Mouse (Mus musculus) embryo, embryonic 9.5 days (tissue): Measurements from ENCODE around the gene Cage1.

Experiments
- DNase-seq: peaks from one replicate; pipeline ENCODE4 v3.0.0-alpha.2; 2017; ENCODE audit errors: extremely low spot score

Gene Cage1

DNA sequence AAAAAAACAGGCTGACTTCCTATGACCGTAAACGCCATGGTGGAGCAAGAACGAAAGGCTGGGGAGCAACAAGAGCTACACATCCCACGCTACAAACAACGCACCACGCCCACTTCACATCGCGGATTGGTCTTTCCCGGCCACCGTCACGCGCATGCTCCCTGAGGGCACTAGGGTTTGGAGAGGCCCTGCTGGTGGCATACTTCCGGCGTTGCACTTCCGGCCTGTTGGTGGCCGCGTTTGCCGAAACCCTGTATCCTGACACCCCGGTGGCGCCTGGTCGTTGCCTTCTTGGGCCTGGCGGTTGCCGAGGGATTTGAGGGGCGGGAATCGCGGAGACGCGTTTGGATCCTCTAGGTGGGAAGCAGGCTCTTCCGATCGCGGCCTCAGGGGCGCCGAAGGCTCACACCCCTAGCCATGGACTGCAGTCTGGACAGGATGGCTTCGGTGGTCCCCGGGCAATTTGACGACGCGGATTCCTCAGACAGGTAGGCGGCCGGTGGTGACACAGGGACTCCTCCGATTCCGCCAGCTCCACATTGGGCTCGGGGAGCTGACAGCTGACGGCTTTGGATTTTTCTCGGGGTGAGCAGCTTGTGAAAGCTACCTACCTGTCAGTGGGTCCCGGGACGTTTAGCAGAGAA lies at the start of gene Cage1:
Gene Cage1, minus strand, starts transcription at position 26 of the 644 bp plus-strand sequence.
- peak; percentile 97 for DNase-seq

DNA sequence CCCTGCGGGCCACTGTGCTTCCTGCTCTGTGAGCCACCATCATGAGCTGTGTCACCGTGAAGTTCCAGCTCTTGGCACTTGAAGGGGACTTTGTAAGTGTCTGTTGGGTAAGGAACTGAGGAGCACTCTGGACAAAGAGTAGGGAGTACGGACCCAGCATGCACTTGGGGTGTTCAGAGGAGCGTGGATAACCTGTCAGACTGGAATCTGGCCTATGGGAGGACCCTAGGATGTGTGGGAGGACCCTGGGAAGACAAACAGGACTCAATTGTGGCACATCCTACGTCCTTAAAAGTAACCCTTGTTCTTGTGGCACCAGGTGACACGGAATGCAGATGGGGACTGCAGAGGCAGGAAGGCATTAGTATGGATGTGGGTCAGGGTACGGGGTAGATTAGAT lies 44.3 kb upstream of the Cage1 start:
- no peak for DNase-seq

DNA sequence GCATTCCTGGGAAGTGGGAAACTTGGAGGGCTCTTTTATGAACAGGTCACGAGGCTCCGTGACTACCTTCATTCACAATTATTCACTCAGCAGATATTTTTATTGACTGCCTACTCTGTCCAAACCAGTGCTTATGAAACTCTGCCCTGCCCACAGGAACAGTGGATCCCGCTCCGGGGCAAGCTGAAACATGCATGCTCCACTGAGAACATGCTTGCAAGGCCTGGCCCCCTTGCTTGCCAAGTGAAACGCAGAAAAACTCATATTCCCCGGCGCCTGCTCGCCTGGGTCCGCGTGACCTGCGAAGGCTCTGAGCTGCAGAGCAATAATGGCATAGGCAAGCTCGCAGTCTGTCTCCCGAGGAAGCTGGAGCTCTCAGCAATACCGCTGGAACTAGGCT lies 43.9 kb upstream of the Cage1 start:
- DNase-seq: no peak

DNA sequence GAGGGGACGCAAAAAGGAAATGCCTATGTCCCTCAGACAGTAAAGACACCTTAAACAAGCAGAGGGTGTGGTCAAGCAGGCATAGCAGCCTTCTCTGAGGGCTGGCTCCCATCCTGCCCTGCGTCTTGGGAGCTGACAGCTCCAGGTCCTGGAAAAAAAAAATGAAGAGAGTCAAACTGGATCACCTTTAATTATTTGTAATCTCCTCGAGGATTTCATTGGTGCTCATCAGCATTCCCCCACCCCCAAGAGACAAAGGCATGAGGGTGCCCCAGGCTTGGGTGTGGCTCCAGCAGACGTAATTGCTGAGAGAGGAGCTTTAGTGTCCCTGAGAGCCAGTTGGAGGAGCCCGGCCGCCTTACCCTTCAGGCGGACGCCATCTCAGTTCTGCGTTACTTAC lies 43.1 kb upstream of the Cage1 start:
- no peak for DNase-seq

DNA sequence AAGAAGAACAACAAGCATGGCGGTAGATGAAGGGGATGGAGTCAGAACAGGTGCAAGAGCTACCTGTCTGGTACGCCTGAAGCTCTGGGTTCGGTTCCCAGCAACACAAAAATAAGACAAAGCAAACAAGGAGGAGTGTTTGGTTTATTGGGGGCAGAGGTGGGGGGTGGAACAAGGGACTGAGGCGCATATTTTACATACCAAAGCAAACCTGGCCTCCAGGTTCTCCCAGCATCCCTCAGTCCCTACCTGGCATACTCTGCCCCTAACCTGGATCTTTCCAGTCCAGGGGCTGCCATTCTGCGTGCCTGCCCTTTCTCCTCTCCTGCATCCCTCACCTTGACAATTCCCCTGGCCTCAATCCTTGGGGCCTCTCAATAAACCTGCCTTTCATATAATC lies 42.5 kb upstream of the Cage1 start:
- no peak for DNase-seq

DNA sequence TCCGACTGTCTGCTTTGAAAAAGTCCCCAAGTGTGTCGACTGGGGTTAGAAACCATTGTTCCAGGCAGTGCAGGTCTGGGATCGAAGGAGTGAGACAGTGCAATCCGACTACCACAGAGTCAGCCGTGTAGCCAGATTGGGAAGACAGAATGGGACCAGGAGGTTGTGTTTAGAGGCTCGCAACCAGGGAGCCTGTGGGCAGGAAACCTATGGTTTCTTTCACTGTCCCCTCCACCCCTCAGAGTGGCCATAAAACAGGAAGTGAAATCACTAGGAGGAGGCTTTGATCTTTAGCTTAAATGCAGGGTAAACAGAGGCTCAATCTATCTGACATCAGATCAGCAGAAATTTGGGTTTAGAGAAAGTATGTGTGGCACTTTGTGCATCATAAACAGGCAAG lies 42.0 kb upstream of the Cage1 start:
- DNase-seq: no peak

DNA sequence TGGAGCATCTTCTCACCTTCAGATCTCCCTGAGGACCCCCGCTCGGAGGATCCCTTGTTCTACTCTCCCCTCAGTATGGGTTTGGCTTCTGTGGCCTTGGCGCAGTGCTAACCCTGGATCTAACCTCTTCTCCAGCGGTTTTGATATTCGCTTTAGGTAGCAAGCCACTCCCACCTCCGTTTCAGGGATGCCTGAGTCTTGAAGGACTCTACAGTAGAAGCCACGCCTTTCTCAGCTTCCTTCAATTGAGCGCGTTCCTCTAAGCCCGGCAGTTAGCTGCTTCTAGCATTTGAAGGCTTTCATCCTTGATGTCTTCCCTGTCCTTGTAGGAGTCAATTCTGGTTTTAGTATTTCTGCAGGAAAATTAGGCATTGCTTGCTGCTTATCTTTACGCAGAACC lies 40.2 kb upstream of the Cage1 start:
- DNase-seq: peak; percentile 17

DNA sequence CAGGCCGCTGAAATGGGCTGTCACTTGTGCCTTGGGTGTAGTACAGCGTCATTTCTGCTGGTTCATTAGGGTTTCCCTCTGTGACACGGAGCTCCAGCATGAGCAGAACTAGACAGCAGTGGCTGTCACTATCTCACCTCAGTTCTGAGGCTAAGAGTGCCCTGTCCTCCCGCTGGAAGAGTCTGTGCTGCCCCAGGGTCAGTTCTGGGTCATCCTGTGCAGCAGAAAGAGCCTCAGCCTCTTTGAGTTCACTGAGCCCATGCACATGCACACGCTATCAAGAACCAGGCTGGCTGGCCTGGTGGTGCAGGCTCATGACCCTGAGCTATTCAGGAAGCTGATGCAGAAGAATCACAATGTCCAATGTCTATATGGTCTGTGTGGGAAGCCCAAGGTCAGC lies 37.5 kb upstream of the Cage1 start:
- no peak for DNase-seq

DNA sequence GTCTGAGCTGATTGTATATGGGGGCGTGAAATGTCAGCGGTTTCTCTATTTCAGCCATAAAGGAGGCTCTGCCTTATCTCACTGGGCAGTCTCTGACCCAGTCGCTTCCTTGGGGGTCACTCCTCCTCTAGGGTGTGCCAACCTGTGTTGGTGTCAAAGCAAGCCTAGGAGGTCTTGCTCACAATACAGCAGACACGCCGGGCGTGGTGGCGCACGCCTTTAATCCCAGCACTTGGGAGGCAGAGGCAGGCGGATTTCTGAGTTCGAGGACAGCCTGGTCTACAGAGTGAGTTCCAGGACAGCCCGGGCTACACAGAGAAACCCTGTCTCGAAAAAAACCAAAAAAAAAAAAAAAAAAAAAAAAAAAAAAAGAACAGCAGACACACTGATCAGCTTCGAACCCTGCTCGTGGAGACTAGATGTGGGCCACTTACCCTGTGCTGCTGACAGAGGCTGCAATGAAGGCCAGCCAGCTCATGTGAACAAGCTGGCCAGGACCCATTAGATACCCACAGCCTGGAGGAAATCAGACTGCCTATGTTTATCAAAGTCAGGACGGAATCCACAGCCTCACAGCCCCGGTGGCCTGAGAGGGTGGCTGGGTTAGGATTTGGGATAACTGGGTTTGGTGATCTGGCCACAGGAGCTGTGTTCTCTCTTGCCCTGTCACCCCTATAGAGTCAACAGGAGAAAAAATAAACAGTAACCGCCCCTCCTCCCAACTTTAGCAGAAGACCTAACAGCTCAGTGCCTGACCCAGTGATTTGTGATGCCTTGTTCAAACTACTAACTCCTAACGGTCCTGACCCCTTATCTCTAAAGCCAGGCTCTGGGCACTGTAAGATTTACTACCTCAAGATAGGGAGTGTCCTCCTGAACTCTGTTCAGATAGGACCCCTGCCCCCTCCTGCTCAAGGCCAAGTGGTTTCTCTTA lies 36.8 kb upstream of the Cage1 start:
- DNase-seq: peak; percentile 34

DNA sequence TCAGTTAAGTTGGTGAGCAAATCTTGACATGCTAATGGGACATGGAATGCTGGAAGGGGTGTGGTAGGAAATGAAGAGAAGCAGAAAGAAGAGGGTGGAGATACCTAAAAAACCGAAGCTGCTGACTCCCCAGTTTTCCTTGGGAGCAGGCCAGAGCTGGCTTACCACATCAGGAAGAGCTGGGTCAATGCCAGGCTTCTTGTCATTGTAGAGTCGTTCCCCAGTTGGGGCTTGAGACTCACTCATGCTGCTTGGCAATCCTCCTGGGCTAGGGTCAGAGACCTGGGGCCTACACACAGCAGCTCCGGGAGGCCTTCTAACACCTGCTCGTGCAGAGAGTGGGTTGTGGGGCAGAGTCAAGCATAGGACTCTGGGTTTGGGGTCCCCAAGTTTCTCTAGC lies 34.1 kb upstream of the Cage1 start:
- no peak for DNase-seq

DNA sequence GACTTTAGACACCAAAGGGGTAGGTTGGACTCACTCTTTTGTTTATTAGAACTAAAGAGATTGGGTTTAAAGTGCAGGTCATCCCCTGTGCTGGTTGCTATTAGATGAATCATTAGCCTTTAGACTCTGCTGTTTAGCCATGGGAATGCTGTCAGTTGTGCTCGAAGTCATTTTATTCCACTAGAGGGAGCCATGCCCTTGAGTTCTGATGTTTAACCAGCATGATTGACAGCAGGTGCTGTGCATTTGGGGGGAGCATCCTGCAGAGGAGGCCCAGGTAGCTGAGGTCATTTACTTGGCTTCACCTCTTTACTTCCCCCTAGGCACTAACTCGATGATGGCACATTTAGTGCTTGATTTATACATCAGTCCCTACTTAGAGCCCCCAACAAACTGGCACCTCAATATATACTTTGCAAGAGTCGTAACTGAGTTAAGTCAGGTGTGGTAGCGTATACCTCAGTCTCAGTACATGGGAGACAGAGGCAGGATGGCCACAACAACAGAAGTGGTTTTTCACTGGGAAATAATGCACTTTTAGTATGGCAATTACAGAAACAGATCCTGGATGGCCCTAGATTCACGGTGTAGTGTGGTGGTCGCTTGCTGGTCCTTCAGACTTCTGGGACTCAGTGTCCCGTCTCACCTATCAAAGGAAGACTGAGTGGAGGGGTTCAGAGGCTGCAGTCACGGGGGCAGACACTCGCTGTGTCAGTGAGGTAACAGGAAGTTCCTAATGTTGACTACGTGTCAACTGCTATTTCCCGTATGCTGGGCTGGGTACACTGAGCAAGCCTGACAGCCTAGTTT lies 28.2 kb upstream of the Cage1 start:
- peak; percentile 56 for DNase-seq

DNA sequence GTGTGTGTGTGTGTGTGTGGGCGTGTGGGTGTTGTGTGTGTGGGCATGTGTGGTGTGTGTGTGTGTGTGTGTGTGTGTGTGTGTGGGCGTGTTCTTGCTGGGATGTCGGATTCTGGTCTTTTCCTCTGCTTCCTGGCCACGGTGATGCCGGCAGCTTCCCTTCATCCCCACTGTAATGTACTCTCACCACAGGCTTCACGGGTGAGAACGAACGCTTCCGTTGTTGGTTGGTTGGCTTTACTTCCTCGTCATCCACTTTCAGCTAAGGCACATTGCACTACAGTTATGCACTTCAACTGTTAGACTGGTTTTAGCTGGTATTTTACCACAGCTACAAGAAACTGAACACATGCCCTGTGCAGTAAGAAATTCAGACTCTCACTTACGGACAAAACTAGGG lies 25.8 kb upstream of the Cage1 start:
- DNase-seq: no peak

DNA sequence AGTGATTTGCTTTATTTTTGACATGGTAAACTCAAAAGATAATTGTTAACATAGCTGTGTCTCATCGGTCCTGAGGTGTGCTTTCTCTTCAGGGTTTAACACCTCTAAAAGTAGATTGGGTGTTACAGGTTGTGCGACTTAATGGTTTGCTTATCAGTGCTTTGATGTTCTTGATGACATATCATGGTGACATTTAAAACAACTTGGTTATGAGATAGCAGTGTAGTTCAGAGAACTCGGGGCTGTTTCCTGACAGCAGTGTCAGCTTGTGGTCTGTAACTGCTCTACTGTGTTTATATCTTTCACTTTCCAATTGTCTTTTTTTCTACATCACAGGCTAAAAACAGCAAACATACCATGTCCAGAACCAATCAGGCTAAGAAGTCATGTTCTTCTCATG lies 13.0 kb upstream of the Cage1 start:
- DNase-seq: no peak

DNA sequence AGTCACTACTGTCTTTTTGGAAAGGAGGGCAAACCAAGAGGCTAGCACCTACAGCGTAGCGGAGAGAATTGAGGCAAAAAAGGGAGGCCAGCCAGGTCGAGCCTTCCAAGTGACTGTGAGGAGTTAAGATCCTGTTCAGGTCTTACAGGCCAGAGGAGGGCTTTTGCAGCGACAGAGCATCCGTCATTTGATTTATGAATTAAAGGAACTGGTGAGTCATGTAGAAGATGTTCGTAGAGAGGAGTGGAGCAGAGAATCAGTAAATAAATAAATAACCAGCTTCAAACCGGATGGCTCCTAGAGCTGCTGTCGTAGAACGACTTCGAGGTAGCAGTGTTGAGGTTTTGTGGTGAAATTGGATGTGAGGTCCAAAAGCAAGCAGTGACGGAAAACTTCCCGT lies 942 bp upstream of the Cage1 start:
- DNase-seq: no peak

DNA sequence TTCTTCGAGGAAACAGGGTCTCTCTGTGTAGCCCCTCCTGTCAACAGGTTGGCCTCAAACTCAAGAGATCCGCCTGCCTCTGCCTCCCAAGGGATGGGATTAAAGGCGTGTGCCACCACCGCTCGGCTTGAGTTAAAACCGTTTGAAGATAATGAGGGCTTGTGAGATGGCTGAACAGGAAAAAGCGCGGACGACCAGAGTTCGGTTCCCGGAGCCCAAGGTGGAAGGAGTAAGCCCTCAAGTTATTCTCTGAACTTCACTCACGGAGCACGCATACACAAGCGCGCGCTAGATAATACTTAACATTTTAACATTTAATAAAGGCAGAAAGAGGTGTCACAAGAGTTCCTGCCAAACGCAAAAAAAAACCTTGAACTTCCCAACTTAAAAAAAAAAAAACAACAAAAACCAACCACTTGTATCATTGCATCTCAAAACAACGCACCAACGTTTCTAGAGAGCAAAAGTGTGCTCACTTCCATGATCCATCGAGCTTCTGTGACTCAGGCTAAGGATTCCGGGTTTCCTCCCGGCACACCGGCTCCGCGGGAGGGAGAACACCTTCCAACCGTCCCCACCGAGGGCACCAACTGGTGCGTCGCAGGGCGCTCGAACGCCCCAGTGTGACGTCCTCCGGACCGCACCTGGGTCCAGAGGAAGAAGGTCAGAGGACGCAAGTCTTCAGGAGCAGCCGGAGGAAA lies 376 bp downstream of the Cage1 start, which contains the start of gene Riok1:
Gene Riok1, plus strand, starts transcription at position 653 of the 701 bp plus-strand sequence.
- peak; percentile 6 for DNase-seq

DNA sequence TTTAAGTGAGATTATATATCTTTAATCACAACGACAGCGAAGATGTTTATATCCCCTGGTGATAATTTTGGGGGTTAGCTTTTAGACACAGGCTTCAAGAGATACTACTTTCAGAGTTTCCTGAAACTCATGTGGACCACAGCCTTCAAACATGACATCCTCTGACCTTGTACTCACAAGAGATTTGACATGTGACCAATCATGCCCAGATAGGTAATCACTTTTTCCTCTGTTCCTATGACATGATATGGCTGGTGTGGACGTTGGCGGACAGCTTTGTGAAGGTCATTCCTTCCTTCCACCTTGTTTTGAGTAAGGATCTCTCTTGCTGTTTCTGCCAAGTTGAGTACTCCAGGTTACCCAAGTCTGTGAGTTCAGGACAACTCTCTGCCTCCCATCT lies 8.5 kb downstream of the Cage1 start:
- DNase-seq: no peak

DNA sequence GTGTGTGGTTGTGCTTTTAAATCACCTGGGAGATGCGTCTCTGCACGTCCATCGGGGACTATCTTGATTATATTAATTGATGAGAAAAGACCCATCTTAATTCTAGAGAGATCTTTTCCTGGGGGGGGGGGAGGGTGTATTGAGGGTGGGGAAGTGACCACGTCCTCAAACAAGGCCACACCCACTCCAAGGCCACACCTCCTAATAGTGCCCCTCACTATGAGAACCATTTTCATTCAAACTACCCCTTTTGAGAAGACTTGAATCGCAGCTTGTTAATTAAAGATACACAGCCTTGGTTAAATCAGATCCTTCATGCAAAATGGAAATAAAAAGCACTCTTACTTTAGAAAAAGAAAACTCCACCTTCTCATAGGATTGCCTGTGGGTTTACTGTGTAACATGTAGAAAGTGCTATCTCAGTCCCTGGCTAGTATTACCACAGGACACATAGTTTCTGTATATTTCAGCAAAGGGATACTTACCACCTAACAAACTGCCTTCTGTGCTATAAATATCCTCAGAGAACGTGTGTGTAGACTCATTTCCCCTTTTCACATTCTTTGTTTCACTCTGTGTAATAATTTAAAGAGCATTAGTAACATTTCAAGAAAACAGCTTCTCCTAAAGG lies 9.1 kb downstream of the Cage1 start:
- no peak for DNase-seq

DNA sequence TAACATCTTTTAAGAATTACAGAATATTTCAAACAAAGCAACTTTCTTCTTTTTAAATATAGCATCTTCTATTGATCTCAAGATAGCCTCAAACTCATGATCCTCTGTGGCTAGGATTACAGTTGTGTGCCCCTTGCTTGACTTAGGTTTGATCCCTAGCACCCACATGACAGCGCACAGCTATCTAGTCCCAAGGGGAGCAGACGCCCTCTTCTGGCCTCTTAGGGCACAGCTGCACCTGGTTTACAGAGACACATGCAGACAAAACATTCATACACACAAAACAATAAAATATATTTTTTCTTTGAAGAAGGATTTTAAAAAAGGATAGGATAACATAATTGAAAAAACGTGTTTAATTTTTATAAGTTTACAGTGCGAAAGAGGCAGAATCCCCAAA lies 11.0 kb downstream of the Cage1 start:
- no peak for DNase-seq

DNA sequence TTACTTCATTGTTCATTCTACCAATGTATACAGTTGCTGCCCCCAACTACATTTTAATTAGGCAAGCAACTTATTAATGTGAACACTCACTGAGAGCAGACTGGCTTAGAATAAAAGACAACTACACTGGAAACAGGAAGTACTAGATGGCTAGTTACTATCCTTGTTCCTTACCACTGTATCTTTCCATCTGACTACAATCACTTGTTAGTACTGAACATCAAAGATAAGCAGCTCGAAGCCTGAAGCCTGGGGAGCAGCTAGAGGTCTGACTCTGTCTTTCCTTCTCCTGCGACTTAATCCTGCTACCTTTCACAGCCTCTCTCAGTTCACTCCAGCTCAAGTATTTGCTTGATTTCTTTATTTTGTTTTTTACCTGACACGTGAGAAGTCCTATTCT lies 18.1 kb downstream of the Cage1 start:
- DNase-seq: no peak

DNA sequence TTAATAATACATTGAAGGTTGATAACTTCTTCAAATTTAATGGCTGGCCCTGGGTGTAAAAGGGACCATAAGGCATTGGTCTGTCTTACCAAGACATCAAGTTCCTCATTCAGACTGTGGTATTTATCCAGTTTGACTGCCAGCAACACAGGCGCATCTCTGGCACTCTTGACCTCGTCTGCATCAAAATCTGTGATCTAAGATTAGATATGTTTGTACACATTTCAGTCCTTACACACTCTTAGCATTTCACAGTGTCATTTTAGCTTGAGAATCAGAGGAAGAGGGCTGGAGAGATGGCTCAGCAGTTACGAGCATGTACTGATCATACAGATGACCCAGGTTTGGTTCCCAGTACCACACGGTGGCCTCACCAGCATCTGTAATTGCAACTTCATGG lies 21.3 kb downstream of the Cage1 start:
- DNase-seq: no peak

DNA sequence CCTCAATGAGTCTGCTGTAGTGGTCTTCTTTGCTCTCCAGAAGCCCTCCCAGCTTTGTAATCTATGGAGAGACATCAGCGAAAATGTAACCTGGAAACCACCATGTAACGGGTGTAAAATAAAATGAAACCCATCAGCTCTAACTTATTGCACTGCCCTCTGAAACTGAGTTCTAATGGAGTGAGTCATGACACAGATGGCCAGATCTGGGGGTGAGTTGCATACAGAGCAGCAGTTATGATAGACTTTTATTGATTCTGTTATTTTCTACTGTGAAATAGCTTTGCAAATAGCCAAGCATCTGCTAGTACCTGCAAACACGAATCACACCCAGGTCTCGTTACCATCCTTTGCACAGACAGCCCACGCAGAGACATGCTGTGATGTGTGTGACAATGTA lies 24.4 kb downstream of the Cage1 start:
- no peak for DNase-seq
